Mouse (Mus musculus): ENCODE results near the gene Hnrnpul2. TPM values are rescaled to one million over a fixed set of nuclear protein-coding genes. Genes with fewer than 3 reads are reported as not detected.
"Not testable (repeated sequence)": the region's sequence is repeated elsewhere in the genome, so short reads cannot be mapped to it uniquely, and the experiment has no call there.

Gene Hnrnpul2
- polyA plus RNA-seq, 1 experiment from 2014 or later: 5.3 TPM

- 84% methylated on average over 6 of the region's 6 CpGs for WGBS
- no peaks in the 10 kb centered on the region for H3K36me3 ChIP-seq
- no peak overlapping the region for H3K4me3 ChIP-seq
- no peak overlapping the region for H3K4me2 ChIP-seq
- H3K9me3 ChIP-seq: no peaks in the 10 kb centered on the region
- H3K27ac ChIP-seq (replicated peaks): no peak overlapping the region
- H3K27me3 ChIP-seq: no peaks in the 10 kb centered on the region
- no peaks in the 10 kb centered on the region for H3K4me1 ChIP-seq (replicated peaks)
- ATAC-seq (ENCODE audit: low read depth): no peak
- H3K9ac ChIP-seq: no peak overlapping the region
Measured at GRCm38 (mm10) chr19:8864265-8864664, 44.5 kb downstream of the Hnrnpul2 start.

GRCm38 (mm10) chr19:8870381-8870780 lies 50.6 kb downstream of the Hnrnpul2 start:
- 70% methylated on average over 3 of the region's 3 CpGs for WGBS
- H3K9ac ChIP-seq; H3K27ac ChIP-seq (replicated peaks); ATAC-seq (ENCODE audit: low read depth); H3K9me3 ChIP-seq; H3K27me3 ChIP-seq: not testable (repeated sequence)
- peak overlapping the region; percentile 97; the same call in 1 of the 2 replicates for H3K4me3 ChIP-seq
- peaks cover 16% of the 10 kb centered on the region for H3K4me1 ChIP-seq (replicated peaks)
- H3K36me3 ChIP-seq: peaks cover 25% of the 10 kb centered on the region
- peak overlapping the region; percentile 91 for H3K4me2 ChIP-seq

GRCm38 (mm10) chr19:8870838-8871237 lies 51.0 kb downstream of the Hnrnpul2 start:
- no peaks in the 10 kb centered on the region for H3K9me3 ChIP-seq
- 65% methylated on average over 9 of the region's 9 CpGs for WGBS
- ATAC-seq (ENCODE audit: low read depth): peak; percentile 51
- peaks cover 16% of the 10 kb centered on the region for H3K4me1 ChIP-seq (replicated peaks)
- H3K9ac ChIP-seq: peak overlapping the region; percentile 97
- H3K4me2 ChIP-seq: peak overlapping the region; percentile 91
- no peaks in the 10 kb centered on the region for H3K27me3 ChIP-seq
- H3K27ac ChIP-seq (replicated peaks): peak overlapping the region; percentile 84
- H3K36me3 ChIP-seq: peaks cover 29% of the 10 kb centered on the region
- peak overlapping the region; percentile 97 for H3K4me3 ChIP-seq

GRCm38 (mm10) chr19:8871267-8872186 lies 51.7 kb downstream of the Hnrnpul2 start, which contains the start of gene Ubxn1:
Gene Ubxn1 (plus strand): TSS chr19:8871496.
- peaks cover 36% of the 10 kb centered on the region for H3K36me3 ChIP-seq
- no peaks in the 10 kb centered on the region for H3K9me3 ChIP-seq
- H3K4me2 ChIP-seq: peak within 1 kb of the TSS; percentile 91
- H3K4me1 ChIP-seq (replicated peaks): peaks cover 16% of the 10 kb centered on the region
- peak within 1 kb of the TSS; percentile 84 for H3K27ac ChIP-seq (replicated peaks)
- H3K4me3 ChIP-seq: peak within 1 kb of the TSS; percentile 97
- 1% methylated on average over 59 of the region's 59 CpGs for WGBS
- H3K27me3 ChIP-seq: no peaks in the 10 kb centered on the region
- peak; percentile 97 for ATAC-seq (ENCODE audit: low read depth)
- H3K9ac ChIP-seq: peak within 1 kb of the TSS; percentile 97

- H3K27ac ChIP-seq (replicated peaks): peak overlapping the region; percentile 84; the same call in 1 of the 2 replicates
- peak overlapping the region; percentile 97 for H3K9ac ChIP-seq
- H3K9me3 ChIP-seq: no peaks in the 10 kb centered on the region
- peak overlapping the region; percentile 91 for H3K4me2 ChIP-seq
- whole genome bisulfite sequencing: 76% methylated on average over 10 of the region's 10 CpGs
- peaks cover 16% of the 10 kb centered on the region for H3K4me1 ChIP-seq (replicated peaks)
- H3K27me3 ChIP-seq: no peaks in the 10 kb centered on the region
- H3K36me3 ChIP-seq: peaks cover 42% of the 10 kb centered on the region
- H3K4me3 ChIP-seq: peak overlapping the region; percentile 97
- no peak for ATAC-seq (ENCODE audit: low read depth)
Measured at GRCm38 (mm10) chr19:8872266-8872840, 52.5 kb downstream of the Hnrnpul2 start.

- Histone ChIP-seq H3K4me1 (replicated peaks) (peaks cover 30% of the 10 kb centered on the region), H3K27ac (replicated peaks) (no peak overlapping the region), H3K9ac (no peak overlapping the region), H3K27me3 (no peaks in the 10 kb centered on the region), H3K9me3 (no peaks in the 10 kb centered on the region), H3K4me3 (no peak overlapping the region), H3K36me3 (peaks cover 53% of the 10 kb centered on the region), H3K4me2 (no peak overlapping the region)
- ATAC-seq (ENCODE audit: low read depth): no peak
- WGBS: 96% methylated on average over 7 of the region's 7 CpGs
Measured at GRCm38 (mm10) chr19:8875031-8875430, 55.2 kb downstream of the Hnrnpul2 start.

GRCm38 (mm10) chr19:8880311-8881033 lies 60.7 kb downstream of the Hnrnpul2 start, which contains the start of gene Uqcc3:
Gene Uqcc3 (minus strand): TSS chr19:8880923.
- Histone ChIP-seq H3K9me3 (no peaks in the 10 kb centered on the region), H3K27ac (replicated peaks) (peak within 1 kb of the TSS; percentile 88), H3K36me3 (peaks cover 28% of the 10 kb centered on the region), H3K9ac (peak within 1 kb of the TSS; percentile 82), H3K4me2 (peak within 1 kb of the TSS; percentile 70), H3K27me3 (no peaks in the 10 kb centered on the region), H3K4me3 (peak within 1 kb of the TSS; percentile 83), H3K4me1 (replicated peaks) (peaks cover 15% of the 10 kb centered on the region)
- ATAC-seq (ENCODE audit: low read depth): peak; percentile 98
- under 1% methylated on average over 42 of the region's 42 CpGs for WGBS

GRCm38 (mm10) chr19:8881034-8881392 lies 61.2 kb downstream of the Hnrnpul2 start:
- H3K27me3 ChIP-seq: no peaks in the 10 kb centered on the region
- 0 out of 2 replicates have a peak, but pooled peaks have one; percentile 4 for ATAC-seq (ENCODE audit: low read depth)
- peak overlapping the region; percentile 83 for H3K4me3 ChIP-seq
- H3K9ac ChIP-seq: peak overlapping the region; percentile 82
- peak overlapping the region; percentile 70 for H3K4me2 ChIP-seq
- H3K36me3 ChIP-seq: peaks cover 22% of the 10 kb centered on the region
- no peaks in the 10 kb centered on the region for H3K9me3 ChIP-seq
- WGBS: 12% methylated on average over 3 of the region's 3 CpGs
- no peak overlapping the region for H3K27ac ChIP-seq (replicated peaks)
- peaks cover 15% of the 10 kb centered on the region for H3K4me1 ChIP-seq (replicated peaks)

- Histone ChIP-seq H3K27ac (replicated peaks) (no peak within 1 kb of the TSS), H3K4me3 (no peak within 1 kb of the TSS), H3K27me3 (no peaks in the 10 kb centered on the region), H3K9me3 (no peaks in the 10 kb centered on the region), H3K36me3 (peaks cover 4% of the 10 kb centered on the region), H3K4me1 (replicated peaks) (peaks cover 25% of the 10 kb centered on the region), H3K4me2 (no peak within 1 kb of the TSS), H3K9ac (no peak within 1 kb of the TSS)
- no peak for ATAC-seq (ENCODE audit: low read depth)
- 83% methylated on average over 3 of the region's 3 CpGs for WGBS
Measured at GRCm38 (mm10) chr19:8883616-8884015, 63.8 kb downstream of the Hnrnpul2 start, which contains the start of the genes Lbhd1 and Gm49403. Gene Lbhd1 (plus strand): TSS chr19:8883732. Gene Gm49403 (plus strand): TSS chr19:8883930.

All from neural tube, embryonic 13.5 days (tissue).